Mouse (Mus musculus): Measurements from ENCODE around the gene Ano9.

Gene Ano9

DNA sequence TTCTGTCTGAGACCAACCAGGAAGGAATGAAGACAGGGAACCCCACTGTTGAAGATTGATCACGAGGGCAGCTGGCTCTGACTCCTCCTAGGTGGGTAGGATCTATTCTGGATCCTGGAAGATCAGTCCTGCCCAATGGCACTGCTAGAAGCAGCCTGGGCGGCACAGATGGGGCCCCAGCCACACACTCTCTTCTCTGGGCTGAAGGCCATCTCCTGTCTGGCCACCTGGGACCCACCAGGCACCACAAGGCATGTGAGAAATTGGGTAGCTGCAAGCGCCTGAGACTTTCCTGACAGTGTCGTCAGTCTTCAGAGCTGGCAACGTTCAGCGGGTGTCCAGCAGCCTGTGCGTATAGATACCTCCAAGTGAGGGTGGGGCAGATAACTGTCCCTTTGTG, 55.1 kb downstream of the Ano9 start:
- DNase-seq (ENCODE audit: low spot score) = no peak

DNA sequence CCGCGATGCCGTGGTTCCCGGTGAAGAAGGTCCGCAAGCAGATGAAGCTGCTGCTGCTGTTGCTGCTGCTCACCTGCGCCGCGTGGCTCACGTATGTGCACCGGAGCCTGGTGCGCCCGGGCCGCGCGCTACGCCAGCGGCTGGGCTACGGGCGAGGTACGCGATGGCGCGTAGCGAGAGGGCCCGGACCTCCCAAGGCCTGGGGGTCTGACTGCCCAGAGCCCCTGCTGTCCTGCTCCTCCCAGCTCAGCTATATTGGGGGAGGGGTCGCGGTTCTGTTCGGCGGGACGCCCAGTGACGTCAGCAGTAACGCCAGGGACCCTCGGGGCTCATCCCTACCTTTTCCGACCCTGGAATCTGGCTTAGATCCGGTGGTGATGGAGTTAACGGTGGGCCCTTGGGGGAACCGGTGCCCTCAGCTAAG, 56.3 kb downstream of the Ano9 start:
- no peak for DNase-seq (ENCODE audit: low spot score)

DNA sequence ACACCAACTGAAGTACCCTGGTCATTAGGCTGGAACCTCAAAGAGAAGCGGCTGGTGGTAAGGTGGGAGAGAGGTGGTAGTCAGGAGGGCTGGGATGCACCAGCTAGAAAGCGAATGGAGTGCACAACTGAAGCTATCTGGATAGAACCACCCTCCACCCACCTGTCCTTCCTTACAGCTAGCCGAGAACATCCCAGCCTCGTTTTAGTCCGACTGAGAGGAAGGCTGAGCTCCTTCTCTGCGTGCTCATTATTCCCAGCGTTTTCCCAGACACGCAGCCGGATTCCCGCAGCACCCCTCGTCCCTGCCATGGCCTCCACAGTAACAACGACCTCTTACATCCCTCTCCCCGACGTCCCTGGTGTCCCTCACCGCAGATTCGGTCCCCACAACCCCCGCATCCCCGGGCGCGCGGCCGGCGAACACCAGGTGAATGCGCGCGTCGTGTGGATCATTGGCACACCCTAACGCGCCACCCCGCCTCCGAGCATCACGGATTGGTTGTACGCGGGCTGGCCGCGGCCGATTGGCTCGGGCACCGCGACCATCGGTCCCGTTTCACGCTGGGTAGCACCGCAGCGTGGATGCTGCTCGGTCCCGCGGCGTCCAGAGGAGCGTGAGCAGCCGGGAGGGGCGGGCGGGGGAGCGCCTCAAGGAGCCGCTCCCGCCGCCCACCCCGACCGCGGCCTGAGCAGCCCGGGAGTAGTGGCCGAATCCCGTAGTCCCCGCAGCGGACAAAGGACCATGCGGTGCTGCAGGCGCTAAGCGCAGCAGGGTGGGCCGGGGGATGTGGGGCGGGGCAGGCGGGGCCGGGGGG, 57.0 kb downstream of the Ano9 start, which contains the start of gene B4galnt4:
Gene B4galnt4, plus strand, starts transcription at position 679 of the 817 bp plus-strand sequence.
- DNase-seq (ENCODE audit: low spot score) = peak; percentile 76

DNA sequence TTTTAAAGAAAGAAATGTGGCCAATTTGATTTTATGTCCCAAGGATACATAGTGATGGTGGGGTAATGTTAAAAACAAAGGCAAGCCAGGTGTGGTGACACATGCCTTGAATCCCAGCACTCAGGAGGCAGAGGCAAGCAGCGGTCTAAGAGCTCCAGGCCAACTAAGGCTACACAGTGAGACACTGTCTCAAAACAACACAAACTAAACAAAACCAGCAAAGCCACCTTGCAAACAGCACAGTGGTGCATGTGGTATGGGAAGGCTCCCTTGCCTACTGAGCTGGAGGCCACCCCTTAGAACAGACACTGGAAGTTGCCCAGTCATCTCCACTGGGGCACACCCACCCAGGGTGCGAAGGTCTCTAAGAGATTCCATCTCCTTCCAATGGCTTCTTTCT, 57.7 kb downstream of the Ano9 start:
- DNase-seq (ENCODE audit: low spot score) = no peak

DNA sequence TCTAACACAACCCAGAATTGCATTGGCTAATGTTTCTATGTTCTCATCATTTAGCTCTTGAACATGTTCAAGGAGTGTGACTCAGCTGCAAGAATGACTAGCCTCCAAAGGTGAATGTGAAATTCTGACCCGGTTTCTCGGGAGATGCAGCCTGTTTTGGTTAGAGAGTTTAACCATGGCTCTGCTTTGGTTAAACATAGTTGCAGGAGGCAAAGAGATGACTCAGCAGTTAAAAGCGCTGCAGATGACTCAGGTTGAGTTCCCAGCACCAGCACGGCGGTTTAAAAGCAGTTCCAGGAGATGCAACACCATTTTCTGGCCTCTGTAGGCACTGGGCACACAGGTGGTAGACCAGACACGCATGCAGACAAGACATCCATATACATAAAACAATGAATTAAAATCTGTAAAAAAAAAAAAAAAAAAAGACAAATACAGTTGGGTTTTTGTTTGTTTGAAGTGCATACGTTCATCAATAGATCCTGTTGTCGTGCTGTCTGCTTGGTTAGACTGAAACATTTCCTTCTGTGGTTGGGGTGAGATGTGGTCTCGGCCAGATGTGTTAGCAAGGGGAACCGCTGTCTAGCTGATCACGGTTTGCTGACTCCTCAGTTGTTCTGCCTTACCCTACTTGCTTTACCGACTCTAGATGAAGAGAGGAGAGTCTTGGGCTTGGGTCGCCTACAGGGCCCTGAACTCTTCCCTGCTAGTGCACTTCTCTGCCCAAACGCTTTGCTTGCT, 58.8 kb downstream of the Ano9 start:
- no peak for DNase-seq (ENCODE audit: low spot score)

DNA sequence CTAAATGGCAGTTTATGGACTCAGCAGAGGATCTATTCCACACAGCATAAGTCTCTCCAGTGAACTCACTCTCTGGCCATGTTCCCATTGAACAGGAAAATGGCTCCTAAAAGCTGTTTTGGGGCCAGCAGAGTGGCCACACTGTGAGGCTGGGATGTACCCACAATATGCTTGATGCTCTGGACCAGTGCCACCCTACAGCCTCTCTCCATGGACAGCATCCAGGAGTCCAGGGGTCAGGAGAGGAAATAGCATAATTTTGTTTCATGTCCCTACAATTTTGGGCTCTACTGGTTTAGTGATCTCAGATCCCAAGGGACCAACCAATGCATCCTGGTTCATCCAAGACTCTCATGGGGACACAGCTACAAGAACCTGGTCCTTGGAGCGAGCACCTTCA, 60.1 kb downstream of the Ano9 start:
- DNase-seq (ENCODE audit: low spot score) = no peak

DNA sequence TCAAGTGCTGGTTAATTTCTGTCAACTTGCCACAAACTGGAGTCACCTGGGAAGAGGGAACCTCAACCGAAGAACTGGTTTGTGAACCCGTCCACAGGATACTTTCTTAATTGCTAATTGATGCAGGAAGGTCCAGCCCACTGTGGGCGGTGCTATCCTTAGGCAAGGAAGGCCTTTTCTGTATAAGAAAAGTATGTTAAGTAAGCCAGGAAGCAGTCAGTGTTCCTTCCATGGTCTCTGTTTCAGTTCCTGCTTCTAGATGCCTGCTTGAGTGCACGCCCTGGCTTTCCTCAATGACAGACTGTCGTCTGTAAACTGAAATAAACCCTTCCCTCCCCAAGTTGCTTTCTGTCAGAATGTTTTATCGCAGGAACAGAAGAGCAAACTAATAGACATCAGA, 60.6 kb downstream of the Ano9 start:
- no peak for DNase-seq (ENCODE audit: low spot score)

DNA sequence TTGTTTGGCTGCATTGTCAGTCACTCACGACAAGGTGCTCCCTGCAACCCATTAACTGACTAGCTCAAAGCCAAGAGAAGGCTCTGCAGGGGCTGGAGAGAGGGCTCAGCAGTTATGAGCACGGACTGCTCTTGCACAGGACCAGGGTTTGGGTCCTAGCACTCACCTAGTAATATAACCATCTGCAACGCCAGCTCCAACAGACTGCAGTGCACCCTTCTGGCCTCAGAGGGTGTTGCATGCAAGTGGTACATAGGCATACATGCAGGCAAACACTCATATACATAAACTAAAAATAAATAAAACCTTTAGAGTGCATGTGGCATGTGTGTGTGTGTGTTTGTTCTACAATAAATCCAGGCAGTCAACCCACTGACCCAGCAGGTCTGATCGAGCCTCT, 61.8 kb downstream of the Ano9 start:
- DNase-seq (ENCODE audit: low spot score) = no peak

DNA sequence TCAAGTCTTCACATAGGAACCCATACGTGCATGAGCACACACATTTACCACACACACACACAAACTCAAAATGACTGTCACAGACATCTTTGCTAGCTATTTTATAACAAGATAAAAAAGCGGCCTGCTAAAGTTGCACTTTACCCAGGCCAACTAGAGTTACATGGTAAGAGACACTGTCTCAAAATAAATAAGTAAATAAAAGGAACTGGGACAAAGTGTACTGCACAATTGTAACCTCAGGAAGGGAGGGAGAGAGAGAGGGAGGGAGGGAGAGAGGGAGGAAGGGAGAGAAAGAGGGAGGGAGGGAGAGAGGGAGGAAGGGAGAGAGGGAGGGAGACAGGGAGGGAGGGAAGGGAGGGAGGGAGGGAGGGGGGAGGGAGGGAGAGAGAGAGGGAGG, 65.2 kb downstream of the Ano9 start:
- DNase-seq (ENCODE audit: low spot score) = no peak

DNA sequence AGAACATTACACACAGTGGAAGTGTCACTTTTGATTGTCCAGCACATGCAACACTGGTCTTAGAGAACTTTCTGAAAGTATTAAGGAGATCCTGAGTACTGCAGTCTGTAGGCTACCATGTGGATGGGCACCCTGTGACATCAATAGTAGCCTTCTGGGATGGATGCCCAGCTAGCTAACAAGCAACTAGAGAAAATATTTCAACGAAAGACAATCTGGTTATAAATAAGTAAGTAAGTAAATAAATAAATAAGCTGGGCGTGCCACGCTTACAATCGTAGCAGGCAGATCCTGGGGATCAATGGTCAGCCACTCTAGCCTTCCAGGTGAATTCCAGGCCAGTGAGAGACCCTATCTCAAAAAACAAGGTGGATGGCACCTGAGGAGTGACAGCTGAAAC, 65.6 kb downstream of the Ano9 start:
- no peak for DNase-seq (ENCODE audit: low spot score)

Measured in urinary bladder, postnatal 14 days (tissue).